Mouse (Mus musculus): ENCODE results near the gene Tmem260.

The Tmem260 gene

GRCm38 (mm10) chr14:48481591-48481990 lies 35.7 kb downstream of the Tmem260 start:
- DNase-seq (ENCODE audit: low read depth, low spot score): peak; percentile 66

DNA sequence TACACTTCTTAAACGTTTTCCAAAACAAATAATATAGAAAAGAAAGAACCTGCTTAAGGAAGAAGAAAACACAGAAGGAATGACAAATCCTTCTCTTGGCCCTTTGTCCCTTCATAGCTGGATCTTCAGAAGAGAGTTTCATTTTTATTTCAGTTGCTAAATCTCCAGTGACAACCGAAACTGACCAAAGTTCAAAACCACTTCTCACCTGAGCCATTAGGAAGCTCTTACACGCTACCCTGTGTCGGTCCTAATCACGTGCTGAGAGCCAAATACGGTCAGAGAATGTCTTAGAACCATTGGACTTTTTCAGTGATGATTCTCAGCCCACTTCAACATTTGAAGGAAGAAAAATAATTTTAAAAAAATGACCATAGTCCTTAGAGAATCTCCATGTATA lies 36.8 kb downstream of the Tmem260 start:
- no peak for DNase-seq (ENCODE audit: low read depth, low spot score)

DNA sequence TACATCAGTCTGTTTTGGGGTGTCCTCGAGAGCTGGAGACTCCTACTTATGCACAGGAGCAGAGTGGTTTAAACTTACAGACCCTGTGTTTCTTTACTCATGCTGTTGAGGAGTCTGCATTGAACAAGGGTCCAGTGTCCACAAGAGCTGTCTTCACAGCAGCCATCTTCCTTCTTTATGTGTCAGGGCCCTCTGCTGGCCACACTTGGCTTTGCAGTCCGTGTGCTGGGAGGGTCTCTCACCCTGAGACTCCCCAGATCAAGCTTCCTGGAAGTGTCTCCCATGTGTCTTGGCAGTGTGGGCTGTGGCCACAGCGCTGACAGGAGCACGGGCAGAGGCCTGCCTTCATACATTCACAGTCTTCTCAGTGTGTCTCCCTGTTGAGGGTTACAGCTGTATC lies 48.0 kb downstream of the Tmem260 start:
- DNase-seq (ENCODE audit: low read depth, low spot score): peak; percentile 51

DNA sequence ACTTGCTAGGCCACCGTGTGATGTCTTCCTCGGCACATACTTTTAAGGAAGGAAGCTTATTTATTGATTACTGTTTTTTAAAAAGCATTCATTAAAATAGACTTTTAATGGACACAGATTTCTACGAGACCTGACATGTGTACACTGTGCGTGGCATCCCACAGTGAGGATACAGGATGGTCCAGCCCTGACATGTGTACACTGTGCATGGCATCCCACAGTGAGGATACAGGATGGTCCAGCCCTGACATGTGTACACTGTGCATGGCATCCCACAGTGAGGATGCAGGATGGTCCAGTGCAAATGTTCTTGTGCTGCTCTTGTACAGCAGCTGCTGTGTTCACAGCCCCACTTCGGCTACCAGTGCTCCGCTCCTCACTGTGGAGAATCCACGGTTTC lies 56.6 kb downstream of the Tmem260 start:
- no peak for DNase-seq (ENCODE audit: low read depth, low spot score)

DNA sequence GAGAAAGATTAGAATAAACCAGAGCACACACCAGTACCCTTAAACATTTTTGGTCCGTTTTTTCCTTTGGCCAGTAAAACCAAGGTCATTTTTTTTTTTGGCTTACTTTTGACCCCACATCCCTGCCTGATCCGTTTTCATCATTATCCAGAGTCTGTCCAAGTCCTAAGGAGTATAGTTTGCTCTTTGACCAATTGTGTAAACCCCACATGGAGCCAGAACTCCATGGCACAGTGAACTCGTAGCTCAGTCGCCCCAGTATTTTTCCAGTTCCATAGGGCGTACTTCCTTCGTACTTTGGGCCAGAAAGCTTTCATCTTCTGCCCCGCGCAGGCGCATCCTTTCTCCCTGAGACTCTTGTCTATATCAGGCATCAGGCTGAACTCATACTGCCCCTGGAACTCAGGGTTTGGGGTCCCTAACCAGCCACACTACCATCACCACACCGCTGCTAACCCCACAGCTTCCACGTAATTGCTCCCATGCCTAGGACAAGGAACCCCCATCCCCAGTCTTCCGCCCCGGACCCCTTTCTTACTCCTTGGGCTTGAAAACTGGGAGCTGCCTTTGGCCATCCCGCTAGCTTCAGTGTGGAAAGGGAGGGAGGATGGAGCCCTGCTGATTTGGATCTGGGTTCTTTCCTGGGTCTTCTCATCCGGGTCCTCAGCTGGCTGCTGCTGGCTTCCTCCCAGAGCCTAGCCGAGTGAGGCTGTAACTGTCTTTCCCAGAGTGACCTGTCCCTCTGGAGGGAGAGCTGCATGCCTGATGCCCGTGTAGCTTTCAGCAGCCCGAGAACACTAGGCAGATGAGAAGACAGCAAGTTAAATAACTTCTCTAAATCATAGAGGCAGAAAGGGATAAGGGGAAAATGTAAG lies 58.0 kb downstream of the Tmem260 start:
- no peak for DNase-seq (ENCODE audit: low read depth, low spot score)

DNA sequence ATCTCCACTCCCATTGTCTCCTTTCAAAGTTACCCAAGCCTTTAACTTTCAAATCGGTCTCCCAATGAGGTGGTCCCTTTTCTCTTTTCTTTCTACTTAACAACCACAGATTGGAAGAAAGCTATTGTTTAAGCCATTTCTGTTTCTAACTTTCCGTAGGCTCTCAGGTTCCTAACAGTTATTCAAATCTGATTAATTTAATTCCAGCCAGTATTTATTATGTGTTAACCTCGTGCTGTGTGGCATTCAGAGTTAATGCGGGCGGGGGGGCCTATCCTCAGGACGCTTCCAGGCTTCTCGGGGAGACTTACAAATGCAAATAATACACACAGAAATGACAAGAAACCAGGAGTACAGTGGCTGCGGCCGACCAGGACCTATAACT lies 58.6 kb downstream of the Tmem260 start:
- no peak for DNase-seq (ENCODE audit: low read depth, low spot score)

GRCm38 (mm10) chr14:48505606-48506005 lies 59.7 kb downstream of the Tmem260 start:
- no peak for DNase-seq (ENCODE audit: low read depth, low spot score)

DNA sequence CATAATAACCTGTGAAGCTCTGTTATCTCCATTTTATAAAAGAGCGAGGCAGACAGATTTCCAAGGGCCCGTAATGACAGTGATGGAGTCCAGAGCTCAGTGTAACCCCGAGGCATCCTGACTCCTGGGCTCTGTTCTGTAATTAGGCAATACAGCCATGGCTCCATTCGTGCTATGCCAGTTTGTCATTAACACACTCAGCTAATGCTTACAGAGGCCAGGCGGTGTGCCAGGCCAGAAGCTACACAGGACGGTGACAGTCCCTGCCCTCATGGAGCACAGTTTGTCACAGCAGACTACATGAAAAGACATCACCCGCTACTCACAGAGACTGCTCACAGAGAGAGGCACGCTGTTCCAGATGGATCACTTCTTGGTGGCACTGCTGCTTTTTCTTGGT lies 61.5 kb downstream of the Tmem260 start:
- DNase-seq (ENCODE audit: low read depth, low spot score): no peak

- DNase-seq (ENCODE audit: low read depth, low spot score): no peak
These were observed 63.2 kb downstream of the Tmem260 start for GRCm38 (mm10) chr14:48509131-48509530.

GRCm38 (mm10) chr14:48513098-48513823 lies 67.3 kb downstream of the Tmem260 start:
- DNase-seq (ENCODE audit: low read depth, low spot score): no peak

- no peak for DNase-seq (ENCODE audit: low read depth, low spot score)
These were observed 68.0 kb downstream of the Tmem260 start for GRCm38 (mm10) chr14:48513824-48514493.

DNA sequence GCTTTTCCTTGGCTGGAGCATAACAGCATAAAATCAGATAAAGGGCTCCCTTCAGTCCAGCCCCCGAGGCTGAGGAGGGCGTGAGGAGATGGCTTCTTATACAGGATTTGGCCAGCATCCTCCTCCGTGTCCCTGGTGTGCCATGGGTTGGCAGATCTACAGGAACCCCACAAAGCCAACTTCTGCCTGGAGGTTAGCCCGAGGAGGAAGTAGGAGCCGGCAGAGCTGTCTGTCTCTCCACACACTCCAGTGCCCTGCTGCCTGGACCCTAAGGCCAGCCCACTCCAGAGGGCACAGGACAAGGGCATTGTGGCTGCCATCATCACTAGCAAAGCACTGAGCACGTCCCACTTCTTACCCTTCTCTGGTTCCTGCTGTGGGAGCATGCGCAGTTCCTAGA lies 68.7 kb downstream of the Tmem260 start:
- no peak for DNase-seq (ENCODE audit: low read depth, low spot score)

DNA sequence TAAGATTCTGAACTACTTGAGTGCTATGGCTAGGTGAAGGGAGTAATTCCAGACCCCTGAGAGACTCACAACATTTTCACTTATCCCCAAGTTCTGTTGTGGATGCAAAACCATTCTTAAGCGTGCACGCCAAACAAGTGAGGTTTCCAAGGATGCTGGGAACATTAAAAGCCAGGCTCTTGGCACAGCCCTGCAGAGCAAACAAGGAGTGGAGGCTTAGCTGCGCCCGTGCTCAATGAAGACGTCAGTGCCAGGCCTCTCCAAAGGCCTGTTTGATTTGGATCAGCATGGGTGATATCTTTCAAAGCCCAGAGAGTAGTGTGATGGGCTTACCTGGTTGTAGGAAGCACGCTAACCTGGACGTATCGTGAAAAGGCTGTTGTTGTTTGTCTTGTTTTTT lies 69.6 kb downstream of the Tmem260 start:
- no peak for DNase-seq (ENCODE audit: low read depth, low spot score)

GRCm38 (mm10) chr14:48523361-48523760 lies 77.4 kb downstream of the Tmem260 start:
- no peak for DNase-seq (ENCODE audit: low read depth, low spot score)

DNA sequence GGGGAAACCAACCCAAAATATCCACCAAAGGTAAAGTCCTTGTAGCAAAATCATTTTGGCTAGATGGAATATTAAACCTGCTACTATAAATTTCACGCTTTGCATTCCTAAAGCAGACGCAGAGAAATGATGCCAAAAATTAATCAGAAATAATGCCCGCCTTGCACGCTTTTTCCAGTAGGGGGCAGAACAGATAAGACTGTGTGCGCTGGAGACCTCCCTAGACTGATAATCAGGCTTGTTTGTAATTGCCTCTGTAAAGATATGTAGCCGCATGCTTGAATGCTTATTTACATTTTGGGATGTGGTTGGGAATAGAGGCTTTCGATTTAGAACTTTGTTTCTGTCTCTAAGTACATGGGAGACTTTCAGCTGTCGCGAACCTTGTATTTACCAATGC lies 78.2 kb downstream of the Tmem260 start:
- peak; percentile 61 for DNase-seq (ENCODE audit: low read depth, low spot score)

- DNase-seq (ENCODE audit: low read depth, low spot score): no peak
These were observed 79.1 kb downstream of the Tmem260 start for GRCm38 (mm10) chr14:48525055-48525454.

DNA sequence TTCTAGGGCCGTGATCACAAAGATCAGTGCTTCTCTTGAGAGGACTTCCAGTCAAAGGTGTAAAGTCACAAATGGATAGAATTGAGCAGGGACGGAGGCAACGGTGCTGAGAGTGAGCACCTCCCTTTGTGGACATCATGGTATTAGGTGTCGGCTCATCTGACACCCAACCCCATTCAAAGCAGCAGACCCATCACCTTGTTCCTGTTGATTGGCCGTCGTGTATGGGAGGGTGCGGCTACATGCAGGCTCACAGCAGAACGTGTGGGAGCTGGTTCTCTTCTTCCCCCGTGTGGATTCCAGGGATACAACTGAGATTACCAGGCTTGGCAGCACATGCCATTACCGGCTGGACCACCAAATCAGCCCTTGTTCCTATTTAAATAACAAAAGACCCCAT lies 84.7 kb downstream of the Tmem260 start:
- no peak for DNase-seq (ENCODE audit: low read depth, low spot score)

- peak; percentile 39 for DNase-seq (ENCODE audit: low read depth, low spot score)
These were observed 92.2 kb downstream of the Tmem260 start for GRCm38 (mm10) chr14:48537795-48538766.

DNA sequence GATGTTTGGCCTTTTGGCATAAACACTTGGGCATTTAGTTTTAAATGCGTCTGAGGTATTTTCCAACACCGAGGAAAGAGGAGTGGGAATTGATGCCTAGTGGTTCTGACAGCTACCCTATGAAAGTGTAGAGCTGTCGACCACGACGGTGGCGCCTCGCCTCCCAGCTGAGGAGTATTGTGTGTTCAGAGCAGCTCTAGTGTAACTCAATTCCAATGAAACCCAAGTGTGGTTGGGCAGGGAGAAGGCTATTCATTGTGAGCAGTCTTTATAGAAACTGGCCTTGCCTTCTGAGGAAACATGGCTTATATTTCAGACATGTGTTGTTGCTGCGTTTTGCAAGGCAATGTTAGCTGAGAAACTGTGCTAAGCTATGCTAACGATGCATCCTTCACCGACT lies 99.2 kb downstream of the Tmem260 start:
- no peak for DNase-seq (ENCODE audit: low read depth, low spot score)

DNA sequence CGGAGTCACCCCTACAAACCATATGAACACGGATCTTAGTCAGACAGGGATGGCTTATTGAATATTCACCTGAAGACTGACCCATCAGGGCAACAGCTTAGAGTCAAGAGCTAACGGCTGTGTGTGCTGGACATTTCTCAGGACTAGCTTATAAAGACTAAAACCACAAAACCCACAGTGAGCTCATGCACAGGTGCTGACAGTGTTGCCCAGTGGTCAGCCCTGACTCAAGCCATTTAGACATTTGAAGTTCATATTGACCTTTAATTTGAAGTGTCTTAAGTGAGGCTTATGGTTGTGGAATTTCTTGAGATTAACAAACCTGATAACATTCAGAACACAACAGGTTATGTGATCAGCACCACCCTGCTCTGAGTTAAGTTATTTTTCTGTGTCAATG lies 100.1 kb downstream of the Tmem260 start:
- no peak for DNase-seq (ENCODE audit: low read depth, low spot score)

GRCm38 (mm10) chr14:48549703-48550102 lies 103.8 kb downstream of the Tmem260 start:
- no peak for DNase-seq (ENCODE audit: low read depth, low spot score)
